Mouse (Mus musculus) heart, adult 2 months (tissue): Measurements from ENCODE around the gene 4932438H23Rik.

Experiments used
- CTCF ChIP-seq: fragments of 200-600 bp; IDR thresholded peaks from 2 replicates; pipeline ENCODE4 v1.8.1; 2022; ENCODE audit warnings: antibody characterized with exemption, mild to moderate bottlenecking, moderate library complexity
- EP300 ChIP-seq: fragments of 200-500 bp; IDR thresholded peaks from 2 replicates; pipeline ENCODE4 v1.6.1; 2011; ENCODE audit warnings: low read depth, low read length, control low read depth; ENCODE audit not compliant: insufficient read depth
- POLR2A ChIP-seq: fragments of 200-500 bp; IDR thresholded peaks from 2 replicates; pipeline ENCODE4 v1.6.1; 2011; ENCODE audit warnings: mild to moderate bottlenecking, low read depth, low read length, control low read depth; ENCODE audit not compliant: insufficient read depth

DNA sequence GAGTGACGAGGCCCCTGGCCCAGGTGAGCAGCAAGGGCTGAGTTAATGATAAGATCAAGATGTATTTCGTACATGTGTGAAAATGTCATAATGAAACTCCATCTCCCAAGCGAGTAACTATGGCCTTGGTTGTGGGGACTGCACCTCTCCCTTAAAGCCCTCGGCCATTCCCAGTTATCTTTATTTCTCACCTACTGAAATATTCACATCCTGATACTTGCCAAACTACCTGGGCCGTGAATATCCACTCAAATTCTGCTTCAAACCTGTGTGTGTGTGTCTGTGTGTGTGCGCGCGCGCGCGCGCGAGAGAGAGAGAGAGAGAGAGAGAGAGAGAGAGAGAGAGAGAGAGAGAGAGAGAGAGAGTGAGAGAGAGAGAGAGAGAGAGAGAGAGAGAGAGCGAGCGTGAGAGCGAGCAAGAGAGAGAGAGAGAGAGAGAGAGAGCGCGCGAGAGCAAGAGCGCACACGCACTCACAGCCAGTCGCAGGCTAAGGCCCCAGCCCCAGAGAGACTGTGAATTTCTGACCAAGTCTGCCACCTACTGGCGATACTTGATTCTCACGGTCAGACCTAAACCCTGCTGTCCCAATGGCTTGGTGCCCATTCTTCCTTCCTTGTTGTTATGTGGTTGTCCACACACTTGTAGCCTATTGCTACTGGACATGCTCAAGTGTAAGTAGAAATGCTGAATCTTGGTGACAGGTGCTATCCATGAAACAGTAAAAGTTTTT, 21.6 kb downstream of the 4932438H23Rik start:
- TF ChIP-seq CTCF (peak; percentile 80), POLR2A (no peak), EP300 (peak; percentile 77; the same call in 1 of the 2 replicates)
